Mouse (Mus musculus): ENCODE measurements around the gene Il17rb. TPM values are rescaled to one million over a fixed set of nuclear protein-coding genes. Genes with fewer than 3 reads are reported as not detected.

Il17rb gene
- polyA plus RNA-seq, 1 experiment: 3.6 TPM

GRCm38 (mm10) chr14:29976927-29977326, 31.8 kb downstream of the Il17rb start:
- no peak for DNase-seq (ENCODE audit: low read depth, low spot score)
- WGBS: 91% methylated on average over 6 of the region's 6 CpGs

- WGBS: 70% methylated on average over 5 of the region's 5 CpGs
Measured at GRCm38 (mm10) chr14:29971993-29972392, 36.7 kb downstream of the Il17rb start.

GRCm38 (mm10) chr14:29971446-29971845, 37.2 kb downstream of the Il17rb start:
- no peak for DNase-seq (ENCODE audit: low read depth, low spot score)
- WGBS: 69% methylated on average over 7 of the region's 7 CpGs

More at GRCm38 (mm10) chr14:29971993-29972392, 36.7 kb downstream of the Il17rb start:
- DNase-seq (ENCODE audit: low read depth, low spot score): no peak

- peak; percentile 98 for DNase-seq (ENCODE audit: low read depth, low spot score)
- under 1% methylated on average over 49 of the region's 49 CpGs for WGBS
Measured at GRCm38 (mm10) chr14:29968075-29968821, 40.4 kb downstream of the Il17rb start, which contains the start of gene Selenok. Selenok (plus strand) TSS chr14:29968308.

- 60% methylated on average over 7 of the region's 7 CpGs for WGBS
- no peak for DNase-seq (ENCODE audit: low read depth, low spot score)
Measured at GRCm38 (mm10) chr14:29967611-29968010, 41.1 kb downstream of the Il17rb start.

- no peak for DNase-seq (ENCODE audit: low read depth, low spot score)
Measured at GRCm38 (mm10) chr14:29957393-29957792, 51.3 kb downstream of the Il17rb start.

- DNase-seq (ENCODE audit: low read depth, low spot score): no peak
- WGBS: 71% methylated on average over 4 of the region's 4 CpGs
Measured at GRCm38 (mm10) chr14:29950805-29951204, 57.9 kb downstream of the Il17rb start.

- WGBS: 65% methylated on average over 5 of the region's 5 CpGs
- no peak for DNase-seq (ENCODE audit: low read depth, low spot score)
Measured at GRCm38 (mm10) chr14:29946761-29947309, 61.9 kb downstream of the Il17rb start.

Other genes starting within 250 kb of the Il17rb start
- 38.4 and 41.6 TPM in 2 replicates for gene Selenok, start 40.6 kb downstream of the Il17rb start, polyA plus RNA-seq (2012; rRNA removed)
- 11.3 and 13.6 TPM in 2 replicates for gene Actr8, start 30.6 kb downstream of the Il17rb start, polyA plus RNA-seq (2012; rRNA removed)
- gene Chdh, start 127 bp upstream of the Il17rb start, polyA plus RNA-seq (2012; rRNA removed): 35.9 and 85.3 TPM in 2 replicates